20 mouse cellular contexts compared by ENCODE assay signal in the genomic region with DNA sequence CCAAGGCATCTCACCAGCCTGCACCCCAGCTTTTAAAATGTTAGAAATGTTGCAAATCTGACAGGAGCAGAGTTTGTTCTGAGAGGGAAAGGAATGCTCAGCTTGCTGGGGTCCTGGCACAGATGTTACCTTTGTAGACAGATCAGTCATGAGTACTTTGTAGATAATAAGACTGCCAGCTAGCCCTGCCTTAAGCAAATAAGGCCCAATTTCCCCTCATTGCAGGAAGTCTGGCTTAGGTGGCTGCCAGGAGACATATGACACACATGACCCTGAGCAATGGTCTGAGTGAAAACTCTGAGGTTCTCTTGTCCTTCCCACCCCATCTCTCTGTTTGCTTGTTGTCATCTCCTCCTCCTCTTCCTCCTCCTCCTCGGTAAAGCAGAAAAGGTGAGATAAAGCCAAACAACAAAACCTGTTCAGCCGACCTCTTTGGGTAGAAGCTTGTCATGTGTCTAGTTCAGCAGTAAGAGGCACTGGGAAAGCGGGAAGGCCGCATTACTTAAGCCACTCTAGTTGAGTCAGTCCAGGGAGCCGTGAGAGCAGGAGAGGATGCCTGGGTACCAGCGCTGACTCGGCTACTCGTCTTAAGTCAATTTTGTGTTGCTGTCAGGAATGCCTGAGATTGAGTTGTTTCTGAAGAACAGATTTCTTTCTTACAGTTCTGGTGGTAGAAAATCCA.
DNase-seq lines count a peak whose midpoint lies in the region; ATAC-seq lines count a peak whose summit lies in the region.
"Had no signal": no experiment of that assay in that cellular context is flagged by ENCODE, and none has a peak within 500 bp of the region (broad histone marks: within the 10 kb centered on the region; RNA-seq: fewer than 3 reads in every experiment).

No protein-coding gene starts in this region.

- no peaks in the 10 kb centered on the region for H3K36me3 ChIP-seq in hindbrain, embryonic 16.5 days (ENCODE audit: control insufficient read depth, insufficient read depth, low read length)
- 0 out of 2 replicates have a peak, but pooled peaks cover 3% of the 10 kb centered on the region for H3K36me3 ChIP-seq in hindbrain, embryonic 14.5 days (replicated peaks; ENCODE audit: control insufficient read depth, insufficient read depth)
- 0 out of 2 replicates have a peak, but pooled peaks cover 4% of the 10 kb centered on the region for H3K36me3 ChIP-seq in intestine, embryonic 15.5 days
- H3K36me3 ChIP-seq in stomach, embryonic 14.5 days (ENCODE audit: control insufficient read depth, insufficient read depth, low read length) = peaks cover 5% of the 10 kb centered on the region; the same call in 1 of the 2 replicates

- peak overlapping the region; percentile 1; the same call in 1 of the 2 replicates for H3K27ac ChIP-seq in hindbrain, embryonic 16.5 days (ENCODE audit: low read depth, low read length)
- H3K27ac ChIP-seq in hindbrain, embryonic 14.5 days = no peak overlapping the region
- H3K27ac ChIP-seq in intestine, embryonic 15.5 days = no peak overlapping the region
- no peak overlapping the region for H3K27ac ChIP-seq in stomach, embryonic 14.5 days (ENCODE audit: low read length)
- H3K27ac ChIP-seq: embryonic facial prominence, embryonic 12.5 days; embryonic facial prominence, embryonic 15.5 days; gastrocnemius, adult 2 months; heart, embryonic 13.5 days; hindbrain, embryonic 13.5 days had no signal

- no peaks in the 10 kb centered on the region for H3K9me3 ChIP-seq in hindbrain, embryonic 16.5 days (ENCODE audit: control insufficient read depth, low read length)
- H3K9me3 ChIP-seq in hindbrain, embryonic 14.5 days (ENCODE audit: control insufficient read depth, low read length) = no peaks in the 10 kb centered on the region
- H3K9me3 ChIP-seq in intestine, embryonic 15.5 days = no peaks in the 10 kb centered on the region
- no peaks in the 10 kb centered on the region for H3K9me3 ChIP-seq in stomach, embryonic 14.5 days (ENCODE audit: control insufficient read depth, low read depth, low read length)
- H3K9me3 ChIP-seq: embryonic facial prominence, embryonic 12.5 days; embryonic facial prominence, embryonic 15.5 days; G1E; heart, embryonic 13.5 days; hindbrain, embryonic 13.5 days had no signal

- 85% methylated on average over 8 of the region's 8 CpGs for WGBS in hindbrain, embryonic 16.5 days
- WGBS in hindbrain, embryonic 14.5 days = 90% methylated on average over 8 of the region's 8 CpGs
- WGBS in intestine, embryonic 15.5 days = 71% methylated on average over 8 of the region's 8 CpGs
- 61% methylated on average over 8 of the region's 8 CpGs for WGBS in stomach, embryonic 14.5 days

- H3K4me1 ChIP-seq in hindbrain, embryonic 16.5 days (ENCODE audit: control insufficient read depth, insufficient read depth, low read depth, low read length) = no peaks in the 10 kb centered on the region
- H3K4me1 ChIP-seq in hindbrain, embryonic 14.5 days (replicated peaks; ENCODE audit: control insufficient read depth, insufficient read depth, low read length) = no peaks in the 10 kb centered on the region
- H3K4me1 ChIP-seq in intestine, embryonic 15.5 days (replicated peaks) = no peaks in the 10 kb centered on the region
- no peaks in the 10 kb centered on the region for H3K4me1 ChIP-seq in stomach, embryonic 14.5 days (ENCODE audit: control insufficient read depth, insufficient read depth, low read length)
- H3K4me1 ChIP-seq: embryonic facial prominence, embryonic 12.5 days; embryonic facial prominence, embryonic 15.5 days had no signal

- no peak overlapping the region for H3K9ac ChIP-seq in hindbrain, embryonic 16.5 days (ENCODE audit: low read depth, low read length)
- H3K9ac ChIP-seq in hindbrain, embryonic 14.5 days = no peak overlapping the region
- H3K9ac ChIP-seq in intestine, embryonic 15.5 days = no peak overlapping the region
- H3K9ac ChIP-seq in stomach, embryonic 14.5 days (replicated peaks; ENCODE audit: low read depth, low read length) = no peak overlapping the region
- H3K9ac ChIP-seq: embryonic facial prominence, embryonic 12.5 days; embryonic facial prominence, embryonic 15.5 days; heart, embryonic 13.5 days; hindbrain, embryonic 13.5 days had no signal

- DNase-seq in hindbrain, embryonic 14.5 days (ENCODE audit: low spot score) = no peak
- DNase-seq in NIH3T3 (ENCODE audit: low read depth) = peak; percentile 22
- no peak for DNase-seq in thymus, postnatal 25 days
- DNase-seq: adrenal gland, adult 2 months; adrenal gland, postnatal 14 days; B cell, adult 2 months; gastrocnemius, adult 2 months; gastrocnemius, postnatal 14 days; heart, adult 18-20 months; kidney, adult 18-20 months had no signal

- H3K4me3 ChIP-seq in hindbrain, embryonic 16.5 days (ENCODE audit: low read length) = no peak overlapping the region
- H3K4me3 ChIP-seq in hindbrain, embryonic 14.5 days (replicated peaks; ENCODE audit: low read length) = no peak overlapping the region
- H3K4me3 ChIP-seq in intestine, embryonic 15.5 days (replicated peaks) = no peak overlapping the region
- no peak overlapping the region for H3K4me3 ChIP-seq in stomach, embryonic 14.5 days (ENCODE audit: low read depth, low read length)
- H3K4me3 ChIP-seq: embryonic facial prominence, embryonic 12.5 days; embryonic facial prominence, embryonic 15.5 days; gastrocnemius, adult 2 months; heart, embryonic 13.5 days; hindbrain, embryonic 13.5 days had no signal

- H3K4me2 ChIP-seq in hindbrain, embryonic 16.5 days (ENCODE audit: low read length) = no peak overlapping the region
- no peak overlapping the region for H3K4me2 ChIP-seq in hindbrain, embryonic 14.5 days (replicated peaks)
- H3K4me2 ChIP-seq in intestine, embryonic 15.5 days (replicated peaks) = no peak overlapping the region
- H3K4me2 ChIP-seq in stomach, embryonic 14.5 days (replicated peaks; ENCODE audit: low read depth, low read length) = no peak overlapping the region
- H3K4me2 ChIP-seq: embryonic facial prominence, embryonic 12.5 days; embryonic facial prominence, embryonic 15.5 days; heart, embryonic 13.5 days; hindbrain, embryonic 13.5 days had no signal

- ATAC-seq in hindbrain, embryonic 16.5 days = no peak
- no peak for ATAC-seq in hindbrain, embryonic 14.5 days (ENCODE audit: low FRiP score)
- peak; percentile 66; the same call in 1 of the 2 replicates for ATAC-seq in intestine, embryonic 15.5 days
- 0 out of 2 replicates have a peak, but pooled peaks have one; percentile 50 for ATAC-seq in stomach, embryonic 14.5 days (ENCODE audit: insufficient number of reproducible peaks, insufficient read depth, low FRiP score, low read depth)
- no peak for ATAC-seq in frontal cortex, adult (ENCODE audit: low TSS enrichment)

- no peaks in the 10 kb centered on the region for H3K27me3 ChIP-seq in hindbrain, embryonic 16.5 days (replicated peaks; ENCODE audit: control insufficient read depth, insufficient read depth, low read length)
- no peaks in the 10 kb centered on the region for H3K27me3 ChIP-seq in hindbrain, embryonic 14.5 days (ENCODE audit: control insufficient read depth, insufficient read depth, low read length)
- no peaks in the 10 kb centered on the region for H3K27me3 ChIP-seq in intestine, embryonic 15.5 days (replicated peaks)
- no peaks in the 10 kb centered on the region for H3K27me3 ChIP-seq in stomach, embryonic 14.5 days (ENCODE audit: control insufficient read depth, insufficient read depth, low read length)
- H3K27me3 ChIP-seq: CH12.LX; embryonic facial prominence, embryonic 12.5 days; embryonic facial prominence, embryonic 15.5 days; heart, embryonic 13.5 days; hindbrain, embryonic 13.5 days had no signal

Comparison
In these comparisons a context has a peak if more than half of its experiments do, and no peak if none do; other contexts are left out.
1. ATAC-seq: peak in intestine, embryonic 15.5 days (single experiment) and stomach, embryonic 14.5 days (single experiment); none in hindbrain, embryonic 16.5 days (single experiment), hindbrain, embryonic 14.5 days (single experiment) and frontal cortex, adult (single experiment).